Mouse (Mus musculus) left cerebral cortex, adult 2 months (tissue): ENCODE measurements around the gene Josd1. TPM values are rescaled to one million over a fixed set of nuclear protein-coding genes. Genes with fewer than 3 reads are reported as not detected.

Source experiments
- DNase-seq, 2 experiments: peaks; one replicate each; pipeline ENCODE4 v3.0.0; 2021 to 2022; ENCODE audit warnings: low spot score in 2 of 2, mixed read lengths in 1 of 2; ENCODE audit errors: extremely low spot score in 1 of 2
- H3K27ac ChIP-seq: fragments of 200-600 bp; 2 replicates; pipeline ENCODE4 v1.8.1; 2022
- H3K4me3 ChIP-seq: fragments of 200-600 bp; 2 replicates; pipeline ENCODE4 v1.8.1; 2022
- CTCF ChIP-seq: fragments of 200-600 bp; IDR thresholded peaks from 2 replicates; pipeline ENCODE4 v1.8.1; 2022; ENCODE audit warnings: antibody characterized with exemption, mild to moderate bottlenecking, moderate library complexity
- intact Hi-C: fragments of 180-260 bp; cut with DNase I; formaldehyde crosslinking; loops from one replicate; pipeline ENCODE4 v1.15.1; 2025
- total RNA-seq, 2 experiments: library from RNA; stranded (reverse); gene quantifications; 2 replicates each; pipeline ENCODE4 v1.2.3; 2021

The Josd1 gene
- total RNA-seq, 2 experiments from 2014 or later: 64.3 to 68.0 TPM

DNA sequence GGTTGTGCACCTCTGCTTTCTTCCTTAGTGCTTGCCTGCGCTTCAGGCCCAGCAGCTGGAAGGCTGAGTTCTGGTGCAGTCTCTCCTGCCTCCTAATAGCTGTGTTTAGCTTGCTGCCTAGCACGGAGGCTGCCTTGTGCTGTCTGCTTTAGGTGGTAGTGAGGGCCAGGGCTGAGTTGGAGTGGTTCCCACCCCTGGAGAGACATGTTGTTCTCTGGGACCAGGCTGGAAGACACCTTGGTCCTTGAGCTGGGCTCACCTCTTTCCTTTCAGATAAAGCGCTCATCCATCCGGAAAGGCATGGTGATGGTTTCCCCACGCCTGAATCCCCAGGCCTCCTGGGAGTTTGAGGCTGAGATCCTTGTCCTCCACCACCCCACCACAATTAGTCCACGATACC is 29.0 kb upstream of the Josd1 start:
- intact Hi-C loops: no loop called here
- Histone ChIP-seq H3K4me3 (no peak overlapping the region), H3K27ac (no peak overlapping the region)
- TF ChIP-seq CTCF: no peak
- no peak for DNase-seq

DNA sequence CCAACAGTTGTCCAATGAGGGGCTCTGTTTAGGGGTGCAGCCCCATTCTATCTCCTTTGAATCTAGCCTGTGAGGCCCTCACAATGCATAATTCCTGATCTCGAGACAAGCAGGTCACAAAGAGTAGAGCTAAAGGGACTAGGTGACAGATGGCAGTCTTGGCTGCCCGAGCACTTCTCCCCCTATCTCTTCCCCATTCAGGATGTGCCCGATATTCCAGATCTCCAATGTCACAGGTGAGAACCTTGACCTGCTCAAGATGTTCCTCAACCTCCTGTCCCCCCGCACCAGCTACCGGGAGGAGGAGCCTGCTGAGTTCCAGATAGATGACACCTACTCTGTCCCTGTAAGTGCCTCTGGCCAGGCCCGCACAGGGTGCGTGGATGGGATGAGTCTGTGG is 27.9 kb upstream of the Josd1 start:
- no peak for DNase-seq
- Histone ChIP-seq H3K4me3 (no peak overlapping the region), H3K27ac (no peak overlapping the region)
- intact Hi-C loops: no loop called here
- no peak for TF ChIP-seq CTCF

DNA sequence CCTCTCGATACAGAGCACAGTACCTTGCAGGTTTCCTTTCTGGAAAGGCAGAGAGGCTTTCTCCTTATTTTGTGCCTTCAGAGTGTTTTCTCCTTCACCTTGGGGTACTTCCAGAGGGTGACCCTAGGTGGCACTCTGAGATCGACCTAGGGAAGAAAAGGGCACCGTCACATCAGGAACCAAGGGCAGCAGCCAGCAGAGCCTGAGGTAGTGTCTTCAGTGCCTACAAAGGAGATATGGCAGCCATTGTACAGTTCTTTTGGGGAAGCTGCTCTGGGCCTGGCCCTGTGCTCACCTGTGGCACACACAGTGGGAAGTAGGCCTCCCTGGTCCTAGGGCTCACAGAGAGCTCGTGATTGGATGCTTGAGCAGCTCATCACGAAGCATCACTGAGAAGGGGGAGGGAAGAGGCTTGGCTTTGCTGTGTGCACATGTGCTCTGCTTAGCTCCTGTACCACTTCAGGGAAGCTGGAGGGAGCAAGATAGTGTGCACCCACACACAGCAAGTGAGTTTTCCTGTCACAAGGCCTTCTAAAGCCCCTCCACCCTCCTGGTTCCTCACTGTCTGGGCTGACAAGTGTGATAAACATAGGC is 20.6 kb upstream of the Josd1 start:
- intact Hi-C loops: no loop called here
- Histone ChIP-seq H3K4me3 (no peak overlapping the region), H3K27ac (no peak overlapping the region)
- no peak for TF ChIP-seq CTCF
- DNase-seq: no peak

DNA sequence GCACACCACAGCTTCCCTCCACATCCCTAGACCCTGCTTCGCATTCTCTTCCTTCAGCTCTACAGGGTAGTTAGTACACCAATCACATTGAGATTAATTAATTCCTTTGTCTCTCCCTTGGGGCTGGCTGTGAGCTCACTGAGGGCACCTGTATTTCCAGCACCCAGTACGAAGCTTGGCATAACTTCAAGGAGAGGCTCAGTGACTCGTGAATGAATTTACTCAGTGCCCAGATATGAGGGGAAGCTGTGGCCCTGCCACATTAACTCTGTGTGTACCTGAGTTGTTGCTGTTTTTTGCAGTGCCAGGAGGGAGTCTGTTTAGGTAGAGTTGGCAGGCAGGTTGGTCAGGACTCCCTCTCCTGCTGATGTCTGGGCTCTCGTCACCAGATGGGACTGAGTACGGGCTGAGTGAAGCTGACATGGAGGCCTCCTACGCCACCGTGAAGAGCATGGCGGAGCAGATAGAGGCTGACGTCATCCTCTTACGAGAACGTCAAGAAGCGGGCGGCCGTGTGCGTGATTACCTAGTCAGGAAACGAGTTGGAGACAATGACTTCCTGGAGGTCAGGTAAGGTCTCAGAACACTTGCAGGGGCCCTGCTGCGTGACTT is 19.0 kb upstream of the Josd1 start:
- intact Hi-C loops: no loop called here

GRCm38 (mm10) chr15:79697558-79698187 is 10.0 kb upstream of the Josd1 start:
- no peak for DNase-seq
- intact Hi-C loops: no loop called here
- no peak for TF ChIP-seq CTCF
- no peak overlapping the region for H3K27ac ChIP-seq
- H3K4me3 ChIP-seq: no peak overlapping the region

More for the DNA sequence above, 19.0 kb upstream of the Josd1 start:
- H3K4me3 ChIP-seq: no peak overlapping the region
- DNase-seq: no peak
- H3K27ac ChIP-seq: no peak overlapping the region
- TF ChIP-seq CTCF: no peak

DNA sequence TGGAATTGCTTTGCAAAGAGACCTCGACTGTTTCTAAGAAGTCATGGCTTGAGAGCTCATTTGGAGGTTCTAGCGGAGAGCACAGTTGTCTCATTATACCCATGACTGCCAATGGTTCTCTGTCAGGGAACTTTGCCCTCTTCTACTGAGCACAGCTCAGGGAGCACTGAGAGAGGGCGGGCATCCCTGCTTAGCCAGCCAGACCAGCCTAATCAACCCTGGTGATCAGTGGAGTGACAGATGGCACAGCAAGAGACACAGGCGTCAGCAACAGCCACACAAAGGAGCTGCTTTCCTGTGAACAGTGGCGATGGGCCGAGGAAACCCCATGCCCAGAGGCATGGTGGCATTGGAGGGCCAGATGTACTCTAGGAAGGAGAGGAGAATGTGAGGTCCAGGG is 9.3 kb upstream of the Josd1 start:
- no peak overlapping the region for H3K27ac ChIP-seq
- TF ChIP-seq CTCF: no peak
- no peak overlapping the region for H3K4me3 ChIP-seq
- DNase-seq: no peak
- intact Hi-C loops: no loop called here

DNA sequence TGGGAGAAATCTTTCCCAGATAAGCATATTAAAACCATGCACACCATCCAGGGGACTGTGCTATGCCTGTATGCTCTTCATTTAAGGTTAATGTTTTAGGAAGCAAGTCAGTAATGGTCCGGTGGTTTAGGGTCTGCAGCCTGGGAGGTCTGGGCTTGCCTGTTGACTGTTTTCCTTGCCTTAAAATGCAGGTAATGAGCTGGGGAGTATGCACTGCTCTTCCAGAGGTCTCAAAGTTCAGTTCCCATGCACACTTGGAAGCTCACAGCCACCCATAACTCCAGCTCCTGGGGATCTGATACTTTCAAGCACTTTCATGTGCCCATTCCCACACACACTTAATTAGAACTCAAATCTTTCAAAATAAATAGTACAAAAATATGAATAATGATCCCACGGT is 8.8 kb upstream of the Josd1 start:
- H3K4me3 ChIP-seq: no peak overlapping the region
- H3K27ac ChIP-seq: no peak overlapping the region
- intact Hi-C loops: no loop called here
- no peak for DNase-seq
- TF ChIP-seq CTCF: no peak

- intact Hi-C loops: no loop called here
- TF ChIP-seq CTCF: no peak
- Histone ChIP-seq H3K27ac (no peak overlapping the region), H3K4me3 (no peak overlapping the region)
- DNase-seq: no peak
These were observed 7.8 kb upstream of the Josd1 start for GRCm38 (mm10) chr15:79695516-79695915.

DNA sequence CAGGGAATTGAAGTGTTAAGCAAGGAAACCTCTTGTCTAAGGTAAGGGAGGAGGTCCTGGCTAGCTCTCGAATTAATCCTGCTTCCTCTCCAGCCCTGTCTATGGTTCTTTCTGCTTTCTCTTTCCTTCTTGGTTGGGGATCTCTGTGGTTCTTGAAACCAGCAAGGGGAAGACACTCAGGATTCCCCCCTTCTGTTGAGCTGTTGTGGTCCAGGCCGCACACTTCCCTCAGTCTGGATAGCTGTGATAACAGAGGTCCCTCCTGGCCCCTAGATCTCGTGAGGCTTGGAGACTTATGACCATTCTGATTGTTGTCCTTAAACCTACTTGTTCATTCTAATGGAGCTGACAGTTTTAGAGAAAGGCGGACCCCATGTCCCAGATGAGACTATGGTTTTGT is 6.8 kb upstream of the Josd1 start:
- intact Hi-C loops: no loop called here
- Histone ChIP-seq H3K27ac (no peak overlapping the region), H3K4me3 (no peak overlapping the region)
- DNase-seq: no peak
- no peak for TF ChIP-seq CTCF

GRCm38 (mm10) chr15:79693740-79694139 is 6.0 kb upstream of the Josd1 start:
- Histone ChIP-seq H3K4me3 (no peak overlapping the region), H3K27ac (no peak overlapping the region)
- intact Hi-C loops: no loop called here
- no peak for DNase-seq
- TF ChIP-seq CTCF: no peak

DNA sequence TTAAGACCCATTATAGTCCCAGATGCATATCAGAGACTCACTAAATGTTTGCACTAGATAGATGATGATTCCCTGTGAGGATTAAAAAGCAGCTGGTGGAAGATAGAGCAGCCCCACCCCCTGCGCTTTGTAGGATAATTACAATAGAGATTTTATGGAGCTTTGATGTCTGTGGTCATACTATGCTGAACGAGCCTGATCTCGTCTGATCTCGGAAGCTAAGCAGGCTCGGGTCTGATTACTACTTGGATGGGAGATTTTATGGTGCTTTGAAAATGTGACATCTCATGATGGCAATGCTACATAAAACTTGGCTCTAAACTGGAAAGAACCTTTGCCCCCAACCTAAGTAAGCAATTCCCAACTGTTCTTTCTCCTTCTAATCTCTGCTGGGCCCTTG is 4.6 kb upstream of the Josd1 start:
- Histone ChIP-seq H3K4me3 (no peak overlapping the region), H3K27ac (no peak overlapping the region)
- TF ChIP-seq CTCF: no peak
- no peak for DNase-seq
- intact Hi-C loops: no loop called here

GRCm38 (mm10) chr15:79691023-79691508 is 3.3 kb upstream of the Josd1 start:
- peak overlapping the region; percentile 87 for H3K27ac ChIP-seq
- peak overlapping the region; percentile 97 for H3K4me3 ChIP-seq
- intact Hi-C loops: no loop called here
- DNase-seq: peak; percentile 50 to 52
- TF ChIP-seq CTCF: no peak
